In the genomic region with DNA sequence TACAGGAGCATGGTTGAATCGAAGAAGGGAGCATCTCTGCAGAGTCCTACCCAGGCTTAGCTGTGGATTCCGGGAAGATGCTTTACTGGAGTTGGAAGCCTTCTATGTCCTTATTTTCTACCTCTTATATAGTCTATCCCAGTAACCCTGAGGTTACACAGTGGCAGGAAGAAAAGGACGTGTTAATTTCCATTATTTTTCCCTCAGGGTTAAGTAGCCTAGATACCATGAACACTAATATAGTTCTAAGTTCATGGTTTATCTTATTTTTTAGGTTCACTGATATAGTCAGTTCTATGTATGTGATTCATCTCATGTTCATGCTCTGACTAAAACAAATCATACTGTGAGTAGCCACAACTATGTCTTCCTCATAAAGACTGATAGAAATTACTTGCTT, we compare ENCODE assay signal across 17 mouse cellular contexts. TPM values are rescaled to one million over a fixed set of nuclear protein-coding genes. Genes with fewer than 3 reads are reported as not detected.
"Had no signal": no experiment of that assay in that cellular context is flagged by ENCODE, and none has a peak within 500 bp of the region (broad histone marks: within the 10 kb centered on the region; RNA-seq: fewer than 3 reads in every experiment).

A gene (minus strand): TSS at position 101 of the 400 bp plus-strand sequence.

RNA-seq across cellular contexts. Expression of the gene that starts here (rescaled TPM):
- polyA plus RNA-seq: cortical plate, adult 2 months; embryonic facial prominence, embryonic 10.5 days; embryonic facial prominence, embryonic 11.5 days; embryonic facial prominence, embryonic 12.5 days; embryonic facial prominence, embryonic 13.5 days; embryonic facial prominence, embryonic 14.5 days; embryonic facial prominence, embryonic 15.5 days; erythroblast, embryonic 14.5 days; forebrain, embryonic 10.5 days; forebrain, embryonic 12.5 days; forebrain, embryonic 13.5 days; forebrain, embryonic 14.5 days; forebrain, embryonic 15.5 days; forebrain, embryonic 16.5 days; forebrain, postnatal 0 days; gonadal fat pad, adult 2 months; heart, adult 2 months had no signal
